Mouse (Mus musculus) macrophage (primary cell): ENCODE data around the gene Emx1. TPM values are rescaled to one million over a fixed set of nuclear protein-coding genes. Genes with fewer than 3 reads are reported as not detected.

ENCODE experiments used
- H3K27ac ChIP-seq: fragments of 350-480 bp; formaldehyde crosslinking; 2 replicates; pipeline ENCODE4 v1.9.0; 2021
- H3K36me3 ChIP-seq: fragments of 350-480 bp; formaldehyde crosslinking; 2 replicates; pipeline ENCODE4 v1.9.0; 2021; ENCODE audit errors: inconsistent target
- H3K4me3 ChIP-seq: fragments of 350-480 bp; formaldehyde crosslinking; 2 replicates; pipeline ENCODE4 v1.9.0; 2021; ENCODE audit errors: inconsistent target
- H3K79me2 ChIP-seq: fragments of 350-480 bp; formaldehyde crosslinking; 2 replicates; pipeline ENCODE4 v1.9.0; 2021; ENCODE audit errors: inconsistent target
- WGBS: methylation state at CpG from one replicate; pipeline ENCODE4 v1.1.7; 2026; ENCODE audit warnings: inconsistent platforms; ENCODE audit not compliant: missing documents; 5-methylcytosine and 5-hydroxymethylcytosine counted together
- polyA plus RNA-seq: library from polyadenylated mRNA; stranded (reverse); fragments of 250-400 nt; gene quantifications from 3 replicates; pipeline ENCODE4 v1.2.4, GENCODE M21; 2018; ENCODE audit warnings: inconsistent platforms

The Emx1 gene
- polyA plus RNA-seq, 1 experiment from 2014 or later, result not detected

- H3K4me3 ChIP-seq, result no peak overlapping the region
- 43% methylated on average over 7 of the region's 15 CpGs for WGBS
- H3K79me2 ChIP-seq, result no peaks in the 10 kb centered on the region
- no peaks in the 10 kb centered on the region for H3K36me3 ChIP-seq
- H3K27ac ChIP-seq, result no peak overlapping the region
These were observed 19.7 kb downstream of the Emx1 start for GRCm38 (mm10) chr6:85206939-85207285.

- H3K36me3 ChIP-seq, result no peaks in the 10 kb centered on the region
- H3K27ac ChIP-seq, result no peak overlapping the region
- WGBS, result 67% methylated on average over 5 of the region's 5 CpGs
- H3K4me3 ChIP-seq, result no peak overlapping the region
- H3K79me2 ChIP-seq, result no peaks in the 10 kb centered on the region
These were observed 20.1 kb downstream of the Emx1 start for GRCm38 (mm10) chr6:85207345-85207744.

GRCm38 (mm10) chr6:85209226-85209967 lies 22.2 kb downstream of the Emx1 start:
- Histone ChIP-seq H3K36me3 (no peaks in the 10 kb centered on the region), H3K79me2 (no peaks in the 10 kb centered on the region), H3K27ac (no peak overlapping the region), H3K4me3 (no peak overlapping the region)
- 84% methylated on average over 9 of the region's 9 CpGs for WGBS

GRCm38 (mm10) chr6:85210686-85211085 lies 23.4 kb downstream of the Emx1 start:
- Histone ChIP-seq H3K36me3 (no peaks in the 10 kb centered on the region), H3K27ac (no peak overlapping the region), H3K79me2 (no peaks in the 10 kb centered on the region), H3K4me3 (no peak overlapping the region)
- WGBS, result 84% methylated on average over 1 of the region's 1 CpGs

GRCm38 (mm10) chr6:85218251-85218650 lies 31.0 kb downstream of the Emx1 start:
- WGBS, result 91% methylated on average over 4 of the region's 4 CpGs
- Histone ChIP-seq H3K4me3 (no peak overlapping the region), H3K36me3 (no peaks in the 10 kb centered on the region), H3K27ac (no peak overlapping the region), H3K79me2 (no peaks in the 10 kb centered on the region)

- Histone ChIP-seq H3K4me3 (no peak overlapping the region), H3K27ac (no peak overlapping the region), H3K36me3 (no peaks in the 10 kb centered on the region), H3K79me2 (no peaks in the 10 kb centered on the region)
- WGBS, result 81% methylated on average over 5 of the region's 5 CpGs
These were observed 31.6 kb downstream of the Emx1 start for GRCm38 (mm10) chr6:85218684-85219445.

GRCm38 (mm10) chr6:85219706-85220105 lies 32.5 kb downstream of the Emx1 start:
- H3K36me3 ChIP-seq, result no peaks in the 10 kb centered on the region
- H3K4me3 ChIP-seq, result no peak overlapping the region
- 94% methylated on average over 10 of the region's 11 CpGs for WGBS
- no peaks in the 10 kb centered on the region for H3K79me2 ChIP-seq
- H3K27ac ChIP-seq, result no peak overlapping the region

GRCm38 (mm10) chr6:85220917-85221316 lies 33.7 kb downstream of the Emx1 start:
- Histone ChIP-seq H3K4me3 (no peak overlapping the region), H3K27ac (no peak overlapping the region), H3K79me2 (no peaks in the 10 kb centered on the region), H3K36me3 (no peaks in the 10 kb centered on the region)
- 94% methylated on average over 4 of the region's 4 CpGs for WGBS

- Histone ChIP-seq H3K4me3 (no peak overlapping the region), H3K27ac (no peak overlapping the region), H3K79me2 (no peaks in the 10 kb centered on the region), H3K36me3 (no peaks in the 10 kb centered on the region)
- 92% methylated on average over 10 of the region's 10 CpGs for WGBS
These were observed 35.3 kb downstream of the Emx1 start for GRCm38 (mm10) chr6:85222551-85222950.

- no peaks in the 10 kb centered on the region for H3K36me3 ChIP-seq
- WGBS, result 95% methylated on average over 14 of the region's 14 CpGs
- H3K79me2 ChIP-seq, result no peaks in the 10 kb centered on the region
- H3K4me3 ChIP-seq, result no peak overlapping the region
- no peak overlapping the region for H3K27ac ChIP-seq
These were observed 36.4 kb downstream of the Emx1 start for GRCm38 (mm10) chr6:85223498-85224150.

- 91% methylated on average over 13 of the region's 15 CpGs for WGBS
- Histone ChIP-seq H3K79me2 (no peaks in the 10 kb centered on the region), H3K36me3 (no peaks in the 10 kb centered on the region)
These were observed 37.2 kb downstream of the Emx1 start for GRCm38 (mm10) chr6:85224442-85224891.

GRCm38 (mm10) chr6:85226570-85226969 lies 39.3 kb downstream of the Emx1 start:
- WGBS, result 94% methylated on average over 9 of the region's 9 CpGs
- Histone ChIP-seq H3K36me3 (no peaks in the 10 kb centered on the region), H3K27ac (no peak overlapping the region)

More at GRCm38 (mm10) chr6:85224442-85224891, 37.2 kb downstream of the Emx1 start:
- Histone ChIP-seq H3K27ac (no peak overlapping the region), H3K4me3 (no peak overlapping the region)

GRCm38 (mm10) chr6:85227520-85227919 lies 40.3 kb downstream of the Emx1 start:
- H3K4me3 ChIP-seq, result no peak overlapping the region
- WGBS, result 86% methylated on average over 2 of the region's 2 CpGs
- no peaks in the 10 kb centered on the region for H3K79me2 ChIP-seq
- H3K27ac ChIP-seq, result no peak overlapping the region
- H3K36me3 ChIP-seq, result no peaks in the 10 kb centered on the region

More at GRCm38 (mm10) chr6:85226570-85226969, 39.3 kb downstream of the Emx1 start:
- no peak overlapping the region for H3K4me3 ChIP-seq
- no peaks in the 10 kb centered on the region for H3K79me2 ChIP-seq

- no peak overlapping the region for H3K27ac ChIP-seq
- 94% methylated on average over 3 of the region's 3 CpGs for WGBS
- no peak overlapping the region for H3K4me3 ChIP-seq
- no peaks in the 10 kb centered on the region for H3K79me2 ChIP-seq
- H3K36me3 ChIP-seq, result no peaks in the 10 kb centered on the region
These were observed 43.5 kb downstream of the Emx1 start for GRCm38 (mm10) chr6:85230762-85231161.

- Histone ChIP-seq H3K36me3 (no peaks in the 10 kb centered on the region), H3K4me3 (no peak overlapping the region)
- 89% methylated on average over 6 of the region's 6 CpGs for WGBS
These were observed 44.2 kb downstream of the Emx1 start for GRCm38 (mm10) chr6:85231469-85231868.

More at GRCm38 (mm10) chr6:85231469-85231868, 44.2 kb downstream of the Emx1 start:
- Histone ChIP-seq H3K79me2 (no peaks in the 10 kb centered on the region), H3K27ac (no peak overlapping the region)
